Mouse (Mus musculus): ENCODE data around the gene Gm20388.

DNA sequence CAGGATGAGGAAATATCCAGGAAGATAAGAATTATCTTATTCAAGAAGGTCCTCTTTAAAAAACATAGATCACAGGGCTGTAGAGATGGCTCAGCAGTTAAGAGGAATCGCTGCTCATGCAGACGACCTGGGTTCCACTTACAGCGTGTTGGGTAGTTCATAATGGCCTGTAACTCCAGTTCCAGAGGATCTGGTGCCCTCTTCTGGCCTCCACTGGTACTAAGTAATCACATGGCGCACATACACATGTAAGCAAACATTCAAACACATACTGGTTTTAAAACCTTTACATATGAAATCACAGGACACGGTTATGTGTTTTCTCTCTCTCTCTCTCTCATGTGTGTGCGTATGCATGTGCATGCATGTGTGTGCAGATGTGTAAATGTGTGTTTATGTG, 1226.2 kb downstream of the Gm20388 start:
- TF ChIP-seq POLR2A (IDR thresholded peaks at IDR 0.05; ENCODE audit: borderline replicate concordance, extremely low read depth, insufficient read depth, insufficient read length, poor library complexity, severe bottlenecking) (no peak), CTCF (IDR thresholded peaks at IDR 0.05; ENCODE audit: borderline replicate concordance, extremely low read depth, insufficient read depth, insufficient read length) (no peak)

Data from brain, embryonic 14.5 days (tissue).